Mouse (Mus musculus) G1E (cell line): ENCODE results near the gene Ephb3.

Experiments used
- CTCF ChIP-seq: IDR thresholded peaks from 2 replicates; pipeline ENCODE4 v1.5.1; 2012; ENCODE audit warnings: low read depth, low read length, inconsistent platforms, mixed read lengths
- GATA1 ChIP-seq: IDR thresholded peaks from 2 replicates; pipeline ENCODE4 v1.6.1; 2012; ENCODE audit warnings: borderline replicate concordance, low read length, inconsistent platforms, mixed read lengths
- GATA2 ChIP-seq: IDR thresholded peaks from 2 replicates; pipeline ENCODE4 v1.6.1; 2012; ENCODE audit warnings: low read depth, low read length, inconsistent platforms, borderline replicate concordance
- TAL1 ChIP-seq: conservative IDR thresholded peaks from 2 replicates; pipeline ENCODE4 v1.6.1; 2012; ENCODE audit warnings: low read depth, low read length, inconsistent platforms, mixed read lengths

DNA sequence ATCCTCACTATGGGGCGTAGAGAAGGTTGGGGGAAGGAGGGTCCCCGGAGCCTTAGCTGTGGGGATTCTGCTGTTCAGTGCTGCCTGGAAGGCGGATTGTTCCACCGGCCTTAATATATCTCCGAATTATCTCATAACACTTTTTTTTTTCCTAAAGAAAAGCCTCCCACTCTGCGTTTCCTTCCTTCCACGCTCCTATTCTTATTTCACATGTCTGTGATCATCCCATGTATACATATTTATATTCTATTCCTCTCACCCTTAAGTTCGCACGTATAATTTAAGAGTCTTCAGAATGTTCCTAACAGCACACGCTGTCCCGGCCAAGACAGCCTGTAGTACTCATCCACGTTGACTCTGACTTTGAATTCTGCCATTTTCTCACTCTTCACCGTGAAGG, 35.8 kb upstream of the Ephb3 start:
- TF ChIP-seq CTCF = no peak
- TF ChIP-seq GATA2 = no peak
- TF ChIP-seq TAL1 = no peak
- TF ChIP-seq GATA1 = no peak
